Mouse (Mus musculus) limb, embryonic 11.5 days (tissue): ENCODE data around the gene Gm47791. TPM values are rescaled to one million over a fixed set of nuclear protein-coding genes. Genes with fewer than 3 reads are reported as not detected.
A peak's percentile ranks its signal among the peaks of the same experiment; 100 is the strongest.

Experiments used
- ATAC-seq: fragments of 200-750 bp; cut with Nextera tagmentation; 2 replicates; pipeline ENCODE4 v1.8.0; 2017; ENCODE audit warnings: low read depth; ENCODE audit not compliant: insufficient number of reproducible peaks, low FRiP score, low TSS enrichment
- DNase-seq: peaks from one replicate; pipeline ENCODE4 v3.0.0-alpha.2; 2015; ENCODE audit warnings: low spot score
- H3K27ac ChIP-seq: fragments of 300-500 bp; sonication (generic); replicated peaks from 2 replicates; pipeline ENCODE4 v1.5.1; 2014; ENCODE audit warnings: low read depth, mild to moderate bottlenecking, low read length
- H3K27me3 ChIP-seq: fragments of 300-500 bp; sonication (generic); 2 replicates; pipeline ENCODE4 v1.6.1; 2014; ENCODE audit warnings: mild to moderate bottlenecking, low read length, mixed read lengths; ENCODE audit not compliant: control insufficient read depth, insufficient read depth
- H3K36me3 ChIP-seq: fragments of 300-500 bp; sonication (generic); 2 replicates; pipeline ENCODE4 v1.6.1; 2014; ENCODE audit warnings: mild to moderate bottlenecking, low read length, moderate library complexity, mixed read lengths; ENCODE audit not compliant: control insufficient read depth, insufficient read depth
- H3K4me1 ChIP-seq: fragments of 300-500 bp; sonication (generic); 2 replicates; pipeline ENCODE4 v1.6.1; 2014; ENCODE audit warnings: low read length, mixed read lengths; ENCODE audit not compliant: control insufficient read depth, insufficient read depth
- H3K4me2 ChIP-seq: fragments of 300-500 bp; sonication (generic); 2 replicates; pipeline ENCODE4 v1.6.1; 2014; ENCODE audit warnings: low read depth, mild to moderate bottlenecking, moderate library complexity; ENCODE audit not compliant: severe bottlenecking
- H3K4me3 ChIP-seq: fragments of 300-500 bp; sonication (generic); 2 replicates; pipeline ENCODE4 v1.5.1; 2014; ENCODE audit warnings: low read depth, low read length
- H3K9ac ChIP-seq: fragments of 300-500 bp; sonication (generic); 2 replicates; pipeline ENCODE4 v1.6.1; 2014; ENCODE audit warnings: mild to moderate bottlenecking, low read length
- H3K9me3 ChIP-seq: fragments of 300-500 bp; sonication (generic); 2 replicates; pipeline ENCODE4 v1.6.1; 2016; ENCODE audit warnings: low read length; ENCODE audit not compliant: control insufficient read depth
- WGBS: fragments of 180-500 bp; shearing (Covaris S2); extraction: QIAGEN DNeasy Blood & Tissue Kit; methylation state at CpG from one replicate; pipeline ENCODE4 v1.1.7; 2014; 5-methylcytosine and 5-hydroxymethylcytosine counted together
- polyA plus RNA-seq: library from polyadenylated mRNA; unstranded; fragments of >200 nt; fragmentation: Nextera tagmentation; extraction: Ambion mirVana; gene quantifications from 2 replicates; pipeline ENCODE4 v1.2.1, GENCODE M21; 2014

The Gm47791 gene
- polyA plus RNA-seq, 1 experiment from 2014 or later: not detected

DNA sequence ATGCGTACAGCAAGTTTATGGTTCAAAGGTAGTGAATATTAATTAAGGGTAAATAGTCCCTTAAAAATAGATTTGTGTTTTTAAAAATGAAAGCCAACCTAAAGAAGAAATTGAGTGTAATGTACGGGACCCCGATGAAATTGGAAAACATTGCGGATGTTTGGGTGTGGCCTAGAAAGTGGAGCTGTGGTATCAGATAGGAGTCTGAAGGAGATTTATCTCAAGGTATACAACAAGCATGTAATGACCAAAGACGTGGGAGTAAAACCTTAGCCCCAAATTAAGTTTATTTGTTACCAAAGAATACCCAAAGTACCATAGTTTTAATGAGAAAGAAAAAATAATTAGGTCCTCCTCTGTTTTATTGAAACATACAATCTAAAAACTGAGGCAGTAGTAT, 44.6 kb downstream of the Gm47791 start:
- 92% methylated on average over 5 of the region's 5 CpGs for WGBS
- H3K4me2 ChIP-seq: no peak overlapping the region
- no peak for ATAC-seq

DNA sequence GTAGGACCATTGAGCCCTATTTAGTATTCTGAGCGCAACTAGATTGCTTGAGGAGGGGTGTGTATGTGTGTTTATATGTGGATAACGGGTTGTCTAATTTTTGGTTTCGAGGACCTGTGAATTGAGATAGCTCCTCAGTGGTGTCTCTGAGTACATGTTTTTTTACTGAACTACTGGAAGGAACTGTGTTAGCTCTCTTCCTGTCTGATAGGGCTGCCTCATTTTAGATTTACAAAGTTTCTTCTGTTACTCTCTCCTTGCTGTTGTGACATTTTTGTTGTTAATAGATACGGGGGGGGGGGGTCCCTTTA, 45.2 kb downstream of the Gm47791 start:
- 53% methylated on average over 4 of the region's 4 CpGs for WGBS
- DNase-seq (no peak), ATAC-seq (no peak)
- no peak overlapping the region for H3K27ac ChIP-seq
- H3K9me3 ChIP-seq: no peaks in the 10 kb centered on the region
- H3K4me1 ChIP-seq: peaks cover 4% of the 10 kb centered on the region; the same call in 1 of the 2 replicates
- no peaks in the 10 kb centered on the region; the same call in 1 of the 2 replicates for H3K36me3 ChIP-seq
- H3K4me3 ChIP-seq: peak overlapping the region; percentile 83
- H3K9ac ChIP-seq: peak overlapping the region; percentile 95; the same call in 1 of the 2 replicates
- no peaks in the 10 kb centered on the region for H3K27me3 ChIP-seq
- peak overlapping the region; percentile 85 for H3K4me2 ChIP-seq

More for the DNA sequence above, 44.6 kb downstream of the Gm47791 start:
- Histone ChIP-seq H3K36me3 (no peaks in the 10 kb centered on the region; the same call in 1 of the 2 replicates), H3K27me3 (no peaks in the 10 kb centered on the region), H3K9ac (no peak overlapping the region), H3K4me1 (peaks cover 4% of the 10 kb centered on the region; the same call in 1 of the 2 replicates), H3K9me3 (no peaks in the 10 kb centered on the region), H3K27ac (no peak overlapping the region), H3K4me3 (no peak overlapping the region)
- DNase-seq: no peak

GRCm38 (mm10) chr1:82725026-82725874, 45.8 kb downstream of the Gm47791 start:
- WGBS: 1% methylated on average over 37 of the region's 37 CpGs
- ATAC-seq (peak; percentile 98), DNase-seq (no peak)
- Histone ChIP-seq H3K4me2 (peak overlapping the region; percentile 85), H3K36me3 (no peaks in the 10 kb centered on the region; the same call in 1 of the 2 replicates), H3K4me3 (peak overlapping the region; percentile 83), H3K9ac (peak overlapping the region; percentile 95), H3K9me3 (no peaks in the 10 kb centered on the region), H3K27me3 (no peaks in the 10 kb centered on the region), H3K27ac (no peak overlapping the region), H3K4me1 (peaks cover 4% of the 10 kb centered on the region; the same call in 1 of the 2 replicates)

DNA sequence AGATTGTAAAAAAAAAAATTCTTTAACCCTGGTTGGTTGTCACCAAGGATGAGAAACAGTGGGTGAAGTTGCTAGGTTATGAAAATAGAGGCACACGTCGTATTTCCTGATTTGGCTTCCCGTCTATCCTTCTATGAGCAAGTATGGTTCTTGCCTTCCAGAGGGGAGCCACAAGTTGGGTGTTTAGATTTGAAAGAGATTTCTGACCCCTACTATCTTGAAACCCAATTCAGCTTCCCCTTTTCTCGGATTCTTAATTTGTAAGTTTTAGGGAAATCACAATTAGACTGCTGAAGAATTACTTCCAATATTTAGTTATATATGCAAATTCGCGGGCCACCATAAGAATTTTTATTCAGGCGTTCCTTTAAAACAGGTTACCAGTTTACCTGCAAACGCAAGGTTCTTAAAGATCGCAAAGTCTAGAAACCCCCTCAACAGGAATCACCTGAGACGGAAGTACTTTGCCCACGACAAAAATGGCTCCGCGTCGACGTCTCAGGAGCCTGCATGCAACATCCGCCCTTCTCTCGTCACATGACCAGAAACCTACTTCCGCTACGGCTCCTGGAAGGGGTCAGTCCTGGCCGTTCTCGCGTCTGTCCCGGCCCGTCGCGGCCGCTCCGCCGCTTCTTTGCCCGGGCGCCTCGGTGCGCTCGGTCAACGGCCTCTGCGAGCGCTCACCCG, 46.6 kb downstream of the Gm47791 start, which contains the start of gene Mff:
Gene Mff, plus strand, starts transcription at position 552 of the 687 bp plus-strand sequence.
- H3K4me3 ChIP-seq: peak within 1 kb of the TSS; percentile 83
- peak within 1 kb of the TSS; percentile 95 for H3K9ac ChIP-seq
- H3K4me2 ChIP-seq: peak within 1 kb of the TSS; percentile 85
- DNase-seq: peak; percentile 95
- H3K9me3 ChIP-seq: no peaks in the 10 kb centered on the region
- H3K27ac ChIP-seq: no peak within 1 kb of the TSS
- 10% methylated on average over 37 of the region's 38 CpGs for whole genome bisulfite sequencing
- H3K27me3 ChIP-seq: no peaks in the 10 kb centered on the region
- peak; percentile 99 for ATAC-seq
- no peaks in the 10 kb centered on the region for H3K36me3 ChIP-seq
- peaks cover 4% of the 10 kb centered on the region; the same call in 1 of the 2 replicates for H3K4me1 ChIP-seq

Other genes with a start within 250 kb of the Gm47791 start
- 0.03 and 0.10 TPM in 2 replicates for gene Col4a4, start 184.4 kb downstream of the Gm47791 start, polyA plus RNA-seq
- gene Col4a3, start 184.3 kb downstream of the Gm47791 start, polyA plus RNA-seq: 0.03 and 0.06 TPM in 2 replicates
- gene Mff, start 46.4 kb downstream of the Gm47791 start, polyA plus RNA-seq: 233 and 234 TPM in 2 replicates
- gene Tm4sf20, start 2.8 kb downstream of the Gm47791 start, polyA plus RNA-seq: not detected in 2 replicates
- 39.8 and 42.1 TPM in 2 replicates for gene Agfg1, start 68.2 kb upstream of the Gm47791 start, polyA plus RNA-seq
- gene A030005L19Rik, start 142.1 kb upstream of the Gm47791 start, polyA plus RNA-seq: 0.33 TPM in 1 of 2 replicates, not detected in the other
- not detected in 2 replicates for gene A030014E15Rik, start 153.7 kb upstream of the Gm47791 start, polyA plus RNA-seq
- gene Gm6217, start 160.2 kb upstream of the Gm47791 start, polyA plus RNA-seq: not detected in 2 replicates
- not detected in 2 replicates for gene A030003K21Rik, start 172.1 kb upstream of the Gm47791 start, polyA plus RNA-seq
- gene Gm7544, start 184.8 kb upstream of the Gm47791 start, polyA plus RNA-seq: not detected in 2 replicates
- gene Gm47955, start 189.0 kb upstream of the Gm47791 start, polyA plus RNA-seq: not detected in 2 replicates
- not detected in 2 replicates for gene Gm47959, start 229.3 kb upstream of the Gm47791 start, polyA plus RNA-seq